Mouse (Mus musculus) MEL (cell line): ENCODE results near the gene Fermt1. TPM values are rescaled to one million over a fixed set of nuclear protein-coding genes. Genes with fewer than 3 reads are reported as not detected.

Experiments used
- DNase-seq: peaks from one replicate; pipeline ENCODE4 v3.0.0; 2011; ENCODE audit warnings: low read depth, low spot score
- H3K27ac ChIP-seq: 2 replicates; pipeline ENCODE4 v1.5.1; 2012; ENCODE audit warnings: low read depth, mild to moderate bottlenecking, control low read depth, low read length, moderate library complexity; ENCODE audit not compliant: control insufficient read depth
- H3K27me3 ChIP-seq, 2 experiments: fragments of 150-350 bp in 1 of 2; sonication (generic) in 1 of 2; 2 replicates each; pipeline ENCODE4 v1.6.1; 2012; ENCODE audit warnings: low read length in 2 of 2, mild to moderate bottlenecking in 2 of 2, improper control_type of control experiment in 1 of 2, moderate library complexity in 1 of 2; ENCODE audit not compliant: insufficient read depth in 2 of 2, control insufficient read depth in 1 of 2
- H3K36me3 ChIP-seq, 2 experiments: 2 replicates each; pipeline ENCODE4 v1.6.1; 2012 to 2014; ENCODE audit warnings: low read length in 2 of 2, improper control_type of control experiment in 1 of 2, inconsistent platforms in 1 of 2, mild to moderate bottlenecking in 1 of 2; ENCODE audit not compliant: insufficient read depth in 2 of 2, control insufficient read depth in 1 of 2
- H3K4me1 ChIP-seq, 2 experiments: fragments of 150-350 bp in 1 of 2; sonication (generic) in 1 of 2; 2 replicates each; pipeline ENCODE4 v1.6.1; 2012; ENCODE audit warnings: low read length in 2 of 2, improper control_type of control experiment in 1 of 2, mild to moderate bottlenecking in 1 of 2; ENCODE audit not compliant: insufficient read depth in 2 of 2, control insufficient read depth in 1 of 2
- H3K4me3 ChIP-seq, 2 experiments: fragments of 150-350 bp in 1 of 2; sonication (generic) in 1 of 2; 2 replicates each; pipeline ENCODE4 v1.5.1; 2012; ENCODE audit warnings: low read depth in 2 of 2, low read length in 2 of 2, mild to moderate bottlenecking in 2 of 2, moderate library complexity in 2 of 2, control low read depth in 1 of 2, improper control_type of control experiment in 1 of 2; ENCODE audit not compliant: control insufficient read depth in 1 of 2, insufficient read depth in 1 of 2
- H3K79me2 ChIP-seq: 2 replicates; pipeline ENCODE4 v1.6.1; 2012; ENCODE audit warnings: mild to moderate bottlenecking, low read length, moderate library complexity; ENCODE audit not compliant: control insufficient read depth, poor library complexity, insufficient read depth
- H3K9ac ChIP-seq: 2 replicates; pipeline ENCODE4 v1.6.1; 2012; ENCODE audit warnings: low read depth, mild to moderate bottlenecking, control low read depth, low read length, moderate library complexity; ENCODE audit not compliant: control insufficient read depth, poor library complexity, severe bottlenecking
- H3K9me3 ChIP-seq: fragments of 150-350 bp; sonication (generic); replicated peaks from 2 replicates; pipeline ENCODE4 v1.6.1; 2012; ENCODE audit warnings: mild to moderate bottlenecking, low read length, improper control_type of control experiment, moderate library complexity; ENCODE audit not compliant: insufficient read depth
- CHD2 ChIP-seq: IDR thresholded peaks from 2 replicates; pipeline ENCODE4 v1.6.1; 2011; ENCODE audit warnings: low read length, improper control_type of control experiment
- E2F4 ChIP-seq: IDR thresholded peaks from 2 replicates; pipeline ENCODE4 v1.6.1; 2011; ENCODE audit warnings: low read depth, low read length, improper control_type of control experiment, borderline replicate concordance
- ELF1 ChIP-seq: IDR thresholded peaks from 2 replicates; pipeline ENCODE4 v1.6.1; 2014; ENCODE audit warnings: low read depth, mild to moderate bottlenecking, inconsistent platforms, low read length, improper control_type of control experiment, moderate library complexity
- EP300 ChIP-seq, 2 experiments: IDR thresholded peaks; 2 replicates each; pipeline ENCODE4 v1.6.1; 2011; ENCODE audit warnings: improper control_type of control experiment in 2 of 2, low read length in 2 of 2, low read depth in 1 of 2, mild to moderate bottlenecking in 1 of 2
- ETS1 ChIP-seq: IDR thresholded peaks from 2 replicates; pipeline ENCODE4 v1.6.1; 2012; ENCODE audit warnings: low read depth, mild to moderate bottlenecking, inconsistent platforms, low read length, improper control_type of control experiment, moderate library complexity
- MAFK ChIP-seq: IDR thresholded peaks from 2 replicates; pipeline ENCODE4 v1.6.1; 2011; ENCODE audit warnings: low read depth, mild to moderate bottlenecking, low read length, improper control_type of control experiment, borderline replicate concordance
- MAX ChIP-seq: IDR thresholded peaks from 2 replicates; pipeline ENCODE4 v1.6.1; 2011; ENCODE audit warnings: low read length, improper control_type of control experiment
- MXI1 ChIP-seq: IDR thresholded peaks from 2 replicates; pipeline ENCODE4 v1.6.1; 2011; ENCODE audit warnings: mild to moderate bottlenecking, low read depth, low read length, improper control_type of control experiment
- MYB ChIP-seq: IDR thresholded peaks from 2 replicates; pipeline ENCODE4 v1.6.1; 2011; ENCODE audit warnings: mild to moderate bottlenecking, low read depth, low read length, improper control_type of control experiment
- MYC ChIP-seq: IDR thresholded peaks from 2 replicates; pipeline ENCODE4 v1.6.1; 2011; ENCODE audit warnings: low read depth, mild to moderate bottlenecking, low read length, improper control_type of control experiment, moderate library complexity
- NELFE ChIP-seq: IDR thresholded peaks from 2 replicates; pipeline ENCODE4 v1.6.1; 2011; ENCODE audit warnings: low read depth, low read length, improper control_type of control experiment
- POLR2A ChIP-seq, 2 experiments: IDR thresholded peaks; 2 replicates each; pipeline ENCODE4 v1.6.1; 2011 to 2012; ENCODE audit warnings: low read length in 2 of 2, mild to moderate bottlenecking in 2 of 2, control low read depth in 1 of 2, improper control_type of control experiment in 1 of 2, low read depth in 1 of 2, moderate library complexity in 1 of 2; ENCODE audit not compliant: control insufficient read depth in 1 of 2, insufficient read depth in 1 of 2, poor library complexity in 1 of 2
- POLR2AphosphoS5 ChIP-seq: IDR thresholded peaks from 2 replicates; pipeline ENCODE4 v1.6.1; 2012; ENCODE audit warnings: low read depth, borderline replicate concordance, mild to moderate bottlenecking, inconsistent platforms, low read length, moderate library complexity, mixed read lengths
- RAD21 ChIP-seq: IDR thresholded peaks from 2 replicates; pipeline ENCODE4 v1.6.1; 2011; ENCODE audit warnings: mild to moderate bottlenecking, low read depth, low read length, improper control_type of control experiment
- RCOR1 ChIP-seq: IDR thresholded peaks from 2 replicates; pipeline ENCODE4 v1.6.1; 2012; ENCODE audit warnings: low read depth, mild to moderate bottlenecking, inconsistent platforms, low read length, improper control_type of control experiment
- SMC3 ChIP-seq: IDR thresholded peaks from 2 replicates; pipeline ENCODE4 v1.6.1; 2011; ENCODE audit warnings: low read depth, low read length, improper control_type of control experiment
- TBP ChIP-seq: IDR thresholded peaks from 2 replicates; pipeline ENCODE4 v1.8.0; 2011; ENCODE audit warnings: low read depth, low read length, improper control_type of control experiment
- ZMIZ1 ChIP-seq: IDR thresholded peaks from 2 replicates; pipeline ENCODE4 v1.6.1; 2012; ENCODE audit warnings: low read depth, mild to moderate bottlenecking, inconsistent platforms, low read length, improper control_type of control experiment, moderate library complexity
- ZNF384 ChIP-seq: IDR thresholded peaks from 2 replicates; pipeline ENCODE4 v1.6.1; 2012; ENCODE audit warnings: low read depth, mild to moderate bottlenecking, inconsistent platforms, low read length, improper control_type of control experiment
- polyA plus RNA-seq, 2 experiments: library from polyadenylated mRNA; stranded (reverse) in 1 of 2; unstranded in 1 of 2; fragments of >175 nt in 1 of 2; fragments of >200 nt in 1 of 2; gene quantifications; 2 replicates each; pipeline versions ENCODE4 v1.2.1 to v1.2.4; 2012; ENCODE audit warnings: low replicate concordance in 2 of 2, low read depth in 1 of 2; ENCODE audit not compliant: insufficient read length in 2 of 2, insufficient read depth in 1 of 2, missing spikeins in 1 of 2
- total RNA-seq: library from RNA; depleted of rRNA; stranded (reverse); fragments of 300-350 nt; gene quantifications from 2 replicates; pipeline ENCODE4 v1.2.3, GENCODE M21; 2012

Fermt1 gene
- total and polyA plus RNA-seq, 3 experiments: not detected

- no peaks in the 10 kb centered on the region for H3K27me3 ChIP-seq
- no peaks in the 10 kb centered on the region for H3K4me1 ChIP-seq
- no peak overlapping the region for H3K27ac ChIP-seq
- TF ChIP-seq RCOR1: no peak
- TF ChIP-seq ETS1: no peak
- TF ChIP-seq MXI1: no peak
- no peak for TF ChIP-seq SMC3
- no peak for TF ChIP-seq MYB
- no peak for TF ChIP-seq NELFE
- no peak for TF ChIP-seq ZNF384
- TF ChIP-seq MYC: no peak
- TF ChIP-seq, all 39 proteins: peak for 0
- Histone ChIP-seq H3K36me3 (no peaks in the 10 kb centered on the region), H3K4me3 (no peak overlapping the region), H3K9ac (no peak overlapping the region), H3K79me2 (no peaks in the 10 kb centered on the region), H3K9me3 (no peaks in the 10 kb centered on the region)
- no peak for DNase-seq
These were observed 47.2 kb upstream of the Fermt1 start for GRCm38 (mm10) chr2:132992659-132993531.

GRCm38 (mm10) chr2:132989778-132990564 is 44.3 kb upstream of the Fermt1 start:
- Histone ChIP-seq H3K9me3 (no peaks in the 10 kb centered on the region), H3K79me2 (no peaks in the 10 kb centered on the region), H3K36me3 (no peaks in the 10 kb centered on the region), H3K27ac (no peak overlapping the region), H3K4me1 (no peaks in the 10 kb centered on the region), H3K9ac (no peak overlapping the region), H3K4me3 (no peak overlapping the region), H3K27me3 (no peaks in the 10 kb centered on the region)
- no peak for DNase-seq
- no peak for TF ChIP-seq SMC3
- TF ChIP-seq ELF1: no peak
- TF ChIP-seq MAFK: no peak
- no peak for TF ChIP-seq POLR2AphosphoS5
- no peak for TF ChIP-seq MYC
- TF ChIP-seq ZNF384: no peak
- no peak for TF ChIP-seq POLR2A (IDR thresholded peaks at IDR 0.05; ENCODE audit: control insufficient read depth in 1 of 2, insufficient read depth in 1 of 2, low read depth in 1 of 2, low read length in 2 of 2, poor library complexity in 1 of 2)
- TF ChIP-seq EP300 (IDR thresholded peaks at IDR 0.05; ENCODE audit: low read depth in 1 of 2, low read length in 2 of 2): no peak
- TF ChIP-seq MAX: no peak
- no peak for TF ChIP-seq CHD2
- TF ChIP-seq RAD21: no peak
- TF ChIP-seq ZMIZ1: no peak
- TF ChIP-seq TBP: no peak
- TF ChIP-seq E2F4: no peak
- TF ChIP-seq ETS1: no peak
- no peak for TF ChIP-seq NELFE
